Mouse (Mus musculus) thymus, adult 2 months (tissue): ENCODE measurements around the gene Dscam. TPM values are rescaled to one million over a fixed set of nuclear protein-coding genes. Genes with fewer than 3 reads are reported as not detected.

Experiments used
- DNase-seq: peaks from one replicate; pipeline ENCODE4 v3.0.0; 2021
- H3K27ac ChIP-seq: fragments of 200-500 bp; 2 replicates; pipeline ENCODE4 v1.5.1; 2012; ENCODE audit warnings: low read length, control low read depth; ENCODE audit not compliant: control insufficient read depth, insufficient read depth
- H3K27me3 ChIP-seq: fragments of 200-500 bp; 2 replicates; pipeline ENCODE4 v1.6.1; 2012; ENCODE audit warnings: mild to moderate bottlenecking, low read length, moderate library complexity, mixed read lengths; ENCODE audit not compliant: control insufficient read depth, insufficient read depth
- H3K36me3 ChIP-seq: fragments of 200-500 bp; 2 replicates; pipeline ENCODE4 v1.6.1; 2012; ENCODE audit warnings: mild to moderate bottlenecking, low read length, moderate library complexity; ENCODE audit not compliant: control insufficient read depth, insufficient read depth
- H3K4me1 ChIP-seq: fragments of 200-500 bp; replicated peaks from 2 replicates; pipeline ENCODE4 v1.6.1; 2012; ENCODE audit warnings: low read length; ENCODE audit not compliant: control insufficient read depth, insufficient read depth
- H3K4me3 ChIP-seq: fragments of 200-500 bp; 2 replicates; pipeline ENCODE4 v1.5.1; 2012; ENCODE audit warnings: mild to moderate bottlenecking, low read length, control low read depth, moderate library complexity; ENCODE audit not compliant: control insufficient read depth, insufficient read depth
- CTCF ChIP-seq: fragments of 200-500 bp; IDR thresholded peaks from 2 replicates; pipeline ENCODE4 v1.5.1; 2012; ENCODE audit warnings: mild to moderate bottlenecking, control low read depth, low read length, moderate library complexity, borderline replicate concordance; ENCODE audit not compliant: control insufficient read depth, poor library complexity, insufficient read depth; ENCODE audit errors: extremely low read depth
- POLR2A ChIP-seq: fragments of 200-500 bp; IDR thresholded peaks from 2 replicates; pipeline ENCODE4 v1.6.1; 2012; ENCODE audit warnings: mild to moderate bottlenecking, low read length, control low read depth, moderate library complexity; ENCODE audit not compliant: control insufficient read depth, poor library complexity, insufficient read depth; ENCODE audit errors: extremely low read depth
- WGBS: fragments of 180-500 bp; shearing (Covaris S2); methylation state at CpG from one replicate; pipeline ENCODE4 v1.1.7; 2018; 5-methylcytosine and 5-hydroxymethylcytosine counted together
- polyA plus RNA-seq: library from polyadenylated mRNA; depleted of rRNA; stranded (reverse); fragments of >200 nt; gene quantifications from 2 replicates; pipeline ENCODE4 v1.2.3, GENCODE M21; 2012

The Dscam gene
- polyA plus RNA-seq, 1 experiment, result 0.28 TPM

GRCm38 (mm10) chr16:96691576-96691975 lies 479.0 kb downstream of the Dscam start:
- Histone ChIP-seq H3K27ac (no peak overlapping the region), H3K4me1 (no peaks in the 10 kb centered on the region), H3K4me3 (no peak overlapping the region), H3K36me3 (no peaks in the 10 kb centered on the region), H3K27me3 (no peaks in the 10 kb centered on the region)
- TF ChIP-seq POLR2A (no peak), CTCF (no peak)
- WGBS, result 90% methylated on average over 6 of the region's 6 CpGs
- no peak for DNase-seq

DNA sequence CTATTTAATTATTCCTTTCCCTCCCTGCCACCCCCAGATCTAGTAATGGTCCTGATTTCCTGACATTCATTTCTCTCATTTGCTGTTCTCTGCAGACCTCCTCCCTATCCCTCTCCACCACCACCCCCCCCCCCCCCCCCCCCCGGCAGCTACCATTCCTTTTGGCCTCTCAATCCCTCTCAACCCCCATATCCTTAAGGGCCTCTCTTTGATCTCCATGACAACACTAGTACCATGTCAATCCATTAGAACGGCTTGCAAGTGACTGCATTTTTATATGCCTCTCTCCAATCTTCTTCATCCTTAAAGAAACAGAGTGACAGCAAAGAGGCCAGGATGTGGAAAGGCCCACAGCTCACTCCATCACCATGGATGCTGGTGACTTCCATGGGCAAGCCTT lies 480.5 kb downstream of the Dscam start:
- no peak overlapping the region for H3K27ac ChIP-seq
- TF ChIP-seq POLR2A (no peak), CTCF (no peak)
- H3K36me3 ChIP-seq, result no peaks in the 10 kb centered on the region
- no peaks in the 10 kb centered on the region for H3K27me3 ChIP-seq
- no peak overlapping the region for H3K4me3 ChIP-seq
- 66% methylated on average over 2 of the region's 2 CpGs for WGBS
- H3K4me1 ChIP-seq, result no peaks in the 10 kb centered on the region
- no peak for DNase-seq

DNA sequence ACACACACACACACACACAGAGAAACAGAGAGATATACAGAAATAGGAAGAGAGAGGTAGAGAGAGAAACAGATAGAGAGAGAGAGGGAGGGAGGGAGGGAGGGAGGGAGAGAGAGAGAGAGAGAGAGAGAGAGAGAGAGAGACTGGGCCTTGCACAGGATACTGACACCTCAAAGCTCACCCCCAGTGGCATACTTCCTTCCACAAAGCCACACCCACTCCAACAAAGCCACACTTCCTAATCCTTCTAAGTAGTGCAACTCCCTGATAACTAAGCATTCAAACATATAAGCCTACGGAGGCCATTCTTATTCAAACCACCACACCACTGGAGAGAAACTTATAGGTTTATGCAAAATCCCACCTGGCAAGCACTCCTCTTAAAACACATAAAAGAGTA lies 481.1 kb downstream of the Dscam start:
- TF ChIP-seq POLR2A (no peak), CTCF (no peak)
- Histone ChIP-seq H3K4me1 (no peaks in the 10 kb centered on the region), H3K4me3 (no peak overlapping the region), H3K36me3 (no peaks in the 10 kb centered on the region), H3K27me3 (no peaks in the 10 kb centered on the region), H3K27ac (no peak overlapping the region)
- no peak for DNase-seq
- WGBS, result 41% methylated on average over 1 of the region's 1 CpGs

DNA sequence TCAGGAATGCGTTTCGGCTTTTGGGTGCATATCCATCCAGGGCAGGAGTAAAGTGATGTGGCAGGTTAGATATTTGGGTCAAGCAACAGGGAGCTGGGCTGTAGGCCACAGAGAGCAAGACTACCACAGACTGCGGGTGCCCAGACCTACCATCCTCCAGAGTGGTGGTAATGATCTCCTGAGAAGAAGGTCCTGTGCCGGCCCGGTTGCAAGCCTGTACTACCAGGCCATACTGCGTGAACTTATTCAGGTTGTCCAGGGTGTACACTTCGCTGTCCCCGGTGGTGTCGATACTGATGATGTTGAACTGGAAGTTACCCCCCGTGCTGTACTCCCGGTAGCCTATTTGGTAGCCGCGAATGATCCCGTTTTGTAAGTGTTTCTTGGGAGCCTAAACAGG lies 485.5 kb downstream of the Dscam start:
- 94% methylated on average over 14 of the region's 14 CpGs for WGBS
- no peak overlapping the region for H3K4me3 ChIP-seq

GRCm38 (mm10) chr16:96684581-96684980 lies 486.0 kb downstream of the Dscam start:
- TF ChIP-seq CTCF (no peak), POLR2A (no peak)
- no peaks in the 10 kb centered on the region for H3K27me3 ChIP-seq
- peak; percentile 30 for DNase-seq
- no peaks in the 10 kb centered on the region for H3K36me3 ChIP-seq
- H3K27ac ChIP-seq, result no peak overlapping the region
- WGBS, result 30% methylated on average over 4 of the region's 4 CpGs
- no peaks in the 10 kb centered on the region for H3K4me1 ChIP-seq
- H3K4me3 ChIP-seq, result no peak overlapping the region

More for the DNA sequence above, 485.5 kb downstream of the Dscam start:
- Histone ChIP-seq H3K36me3 (no peaks in the 10 kb centered on the region), H3K27ac (no peak overlapping the region), H3K4me1 (no peaks in the 10 kb centered on the region), H3K27me3 (no peaks in the 10 kb centered on the region)
- TF ChIP-seq POLR2A (no peak), CTCF (no peak)
- DNase-seq, result no peak

DNA sequence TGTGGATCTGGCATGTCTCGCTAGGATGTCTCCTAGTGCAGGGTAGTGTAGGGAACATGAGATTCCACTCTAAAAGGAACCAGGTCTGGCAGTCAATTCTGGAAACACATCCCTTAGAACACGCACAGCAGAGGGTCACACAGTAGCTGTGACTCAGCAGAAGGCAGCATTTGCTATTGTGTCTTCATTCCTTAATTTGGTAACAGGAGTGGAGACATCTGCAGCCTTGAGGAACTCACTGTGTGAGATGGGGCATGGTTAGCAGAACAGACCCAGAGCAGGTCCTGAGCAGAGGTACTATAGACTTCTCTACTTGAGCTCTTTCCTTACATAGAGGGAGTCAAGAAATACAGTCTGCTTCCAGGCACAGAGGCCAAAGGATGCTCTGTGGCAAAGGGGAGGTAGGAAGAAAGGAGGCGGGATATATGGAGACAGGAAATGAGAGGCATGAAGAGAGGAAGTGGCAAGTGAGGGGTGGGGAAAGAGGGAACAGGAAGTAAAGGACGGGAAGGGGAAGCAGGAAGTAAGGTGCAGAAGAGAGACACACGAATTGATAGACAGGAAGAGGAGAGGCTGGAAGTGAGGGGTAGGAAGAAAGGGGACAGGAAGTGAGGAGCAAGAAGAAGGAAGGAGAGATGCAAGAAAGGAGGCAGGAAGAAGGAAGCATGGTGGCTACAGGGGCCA lies 488.1 kb downstream of the Dscam start:
- Histone ChIP-seq H3K27ac (no peak overlapping the region), H3K36me3 (no peaks in the 10 kb centered on the region), H3K4me3 (no peak overlapping the region), H3K27me3 (no peaks in the 10 kb centered on the region), H3K4me1 (no peaks in the 10 kb centered on the region)
- 66% methylated on average over 5 of the region's 5 CpGs for WGBS
- no peak for DNase-seq
- TF ChIP-seq CTCF (no peak), POLR2A (no peak)

- no peaks in the 10 kb centered on the region for H3K27me3 ChIP-seq
Measured at GRCm38 (mm10) chr16:96679981-96680380, 490.6 kb downstream of the Dscam start.

More at GRCm38 (mm10) chr16:96679981-96680380, 490.6 kb downstream of the Dscam start:
- no peak overlapping the region for H3K4me3 ChIP-seq
- H3K36me3 ChIP-seq, result no peaks in the 10 kb centered on the region
- TF ChIP-seq POLR2A (no peak), CTCF (no peak)
- no peak for DNase-seq
- 93% methylated on average over 8 of the region's 8 CpGs for WGBS
- no peak overlapping the region for H3K27ac ChIP-seq
- no peaks in the 10 kb centered on the region for H3K4me1 ChIP-seq
